Mouse (Mus musculus): ENCODE data around the gene Fto.
A peak's percentile ranks its signal among the peaks of the same experiment; 100 is the strongest.

The Fto gene

GRCm38 (mm10) chr8:91460965-91461364 lies 147.6 kb downstream of the Fto start:
- peak; percentile 61 for DNase-seq

GRCm38 (mm10) chr8:91463757-91464156 lies 150.4 kb downstream of the Fto start:
- DNase-seq, result no peak

- no peak for DNase-seq
Observed at GRCm38 (mm10) chr8:91467463-91467862, 154.1 kb downstream of the Fto start.

GRCm38 (mm10) chr8:91467881-91468534 lies 154.7 kb downstream of the Fto start:
- no peak for DNase-seq

- no peak for DNase-seq
Observed at GRCm38 (mm10) chr8:91469441-91469840, 156.1 kb downstream of the Fto start.

GRCm38 (mm10) chr8:91474731-91475279 lies 161.5 kb downstream of the Fto start:
- DNase-seq, result no peak

- DNase-seq, result no peak
Observed at GRCm38 (mm10) chr8:91476988-91477387, 163.7 kb downstream of the Fto start.

GRCm38 (mm10) chr8:91477471-91477870 lies 164.1 kb downstream of the Fto start:
- DNase-seq, result no peak

GRCm38 (mm10) chr8:91482511-91482910 lies 169.2 kb downstream of the Fto start:
- no peak for DNase-seq

GRCm38 (mm10) chr8:91486394-91486793 lies 173.1 kb downstream of the Fto start:
- DNase-seq, result no peak

GRCm38 (mm10) chr8:91487456-91487855 lies 174.1 kb downstream of the Fto start:
- DNase-seq, result no peak

- peak; percentile 59 for DNase-seq
Observed at GRCm38 (mm10) chr8:91488086-91488783, 174.9 kb downstream of the Fto start.

- DNase-seq, result no peak
Observed at GRCm38 (mm10) chr8:91488784-91489450, 175.6 kb downstream of the Fto start.

- DNase-seq, result no peak
Observed at GRCm38 (mm10) chr8:91490065-91490464, 176.7 kb downstream of the Fto start.

- no peak for DNase-seq
Observed at GRCm38 (mm10) chr8:91493373-91493772, 180.0 kb downstream of the Fto start.

- no peak for DNase-seq
Observed at GRCm38 (mm10) chr8:91494501-91495259, 181.4 kb downstream of the Fto start.

GRCm38 (mm10) chr8:91495260-91495601 lies 181.9 kb downstream of the Fto start:
- DNase-seq, result no peak

GRCm38 (mm10) chr8:91496000-91496399 lies 182.7 kb downstream of the Fto start:
- DNase-seq, result no peak

- no peak for DNase-seq
Observed at GRCm38 (mm10) chr8:91496936-91497335, 183.6 kb downstream of the Fto start.

GRCm38 (mm10) chr8:91498611-91499010 lies 185.3 kb downstream of the Fto start:
- no peak for DNase-seq

GRCm38 (mm10) chr8:91499303-91499702 lies 186.0 kb downstream of the Fto start:
- DNase-seq, result no peak

- no peak for DNase-seq
Observed at GRCm38 (mm10) chr8:91501960-91502600, 188.8 kb downstream of the Fto start.

- no peak for DNase-seq
Observed at GRCm38 (mm10) chr8:91502791-91503190, 189.5 kb downstream of the Fto start.
